Mouse (Mus musculus) hindlimb bud, embryonic 11.5 days (tissue): Measurements from ENCODE around the gene Rcl1.

Source experiments
- DNase-seq: peaks from one replicate; pipeline ENCODE4 v3.0.0-alpha.2; 2012; ENCODE audit warnings: low read depth, low spot score; ENCODE audit errors: extremely low spot score

Gene Rcl1

GRCm38 (mm10) chr19:29112662-29113061 is 11.5 kb downstream of the Rcl1 start:
- DNase-seq, result no peak

GRCm38 (mm10) chr19:29113746-29114649 is 12.8 kb downstream of the Rcl1 start:
- no peak for DNase-seq

GRCm38 (mm10) chr19:29116796-29117195 is 15.6 kb downstream of the Rcl1 start:
- no peak for DNase-seq

- no peak for DNase-seq
Observed at GRCm38 (mm10) chr19:29118196-29118595, 17.0 kb downstream of the Rcl1 start.

GRCm38 (mm10) chr19:29120311-29120710 is 19.1 kb downstream of the Rcl1 start:
- DNase-seq, result no peak

GRCm38 (mm10) chr19:29121394-29121793 is 20.2 kb downstream of the Rcl1 start:
- no peak for DNase-seq

- no peak for DNase-seq
Observed at GRCm38 (mm10) chr19:29124886-29125585, 23.9 kb downstream of the Rcl1 start.

- DNase-seq, result no peak
Observed at GRCm38 (mm10) chr19:29126347-29127015, 25.3 kb downstream of the Rcl1 start.

GRCm38 (mm10) chr19:29127331-29127730 is 26.2 kb downstream of the Rcl1 start:
- no peak for DNase-seq

GRCm38 (mm10) chr19:29128217-29128616 is 27.0 kb downstream of the Rcl1 start:
- DNase-seq, result no peak

GRCm38 (mm10) chr19:29129551-29129950 is 28.4 kb downstream of the Rcl1 start:
- DNase-seq, result no peak

- DNase-seq, result no peak
Observed at GRCm38 (mm10) chr19:29131171-29131570, 30.0 kb downstream of the Rcl1 start.

- DNase-seq, result no peak
Observed at GRCm38 (mm10) chr19:29134293-29134692, 33.1 kb downstream of the Rcl1 start.

GRCm38 (mm10) chr19:29135172-29135736 is 34.1 kb downstream of the Rcl1 start:
- no peak for DNase-seq

- DNase-seq, result no peak
Observed at GRCm38 (mm10) chr19:29138546-29139270, 37.5 kb downstream of the Rcl1 start.

GRCm38 (mm10) chr19:29139699-29140456 is 38.7 kb downstream of the Rcl1 start:
- DNase-seq, result no peak

GRCm38 (mm10) chr19:29140933-29141332 is 39.8 kb downstream of the Rcl1 start:
- no peak for DNase-seq

- DNase-seq, result no peak
Observed at GRCm38 (mm10) chr19:29142307-29142706, 41.1 kb downstream of the Rcl1 start.

- DNase-seq, result no peak
Observed at GRCm38 (mm10) chr19:29145421-29145820, 44.2 kb downstream of the Rcl1 start.

- no peak for DNase-seq
Observed at GRCm38 (mm10) chr19:29146820-29147219, 45.6 kb downstream of the Rcl1 start.
